Mouse (Mus musculus): ENCODE data around the gene Cyth4. TPM values are rescaled to one million over a fixed set of nuclear protein-coding genes. Genes with fewer than 3 reads are reported as not detected.
A peak's percentile ranks its signal among the peaks of the same experiment; 100 is the strongest.

Gene Cyth4
- polyA plus RNA-seq, 1 experiment: 105 TPM

- WGBS: 43% methylated on average over 10 of the region's 10 CpGs
- no peak overlapping the region for H3K4me3 ChIP-seq (replicated peaks; ENCODE audit: control insufficient read depth, low read depth, low read length)
- no peak overlapping the region for H3K27ac ChIP-seq (ENCODE audit: control insufficient read depth, insufficient read depth, low read depth, low read length, poor library complexity)
- no peaks in the 10 kb centered on the region for H3K4me1 ChIP-seq (ENCODE audit: control insufficient read depth, insufficient read depth, low read length)
- TF ChIP-seq POLR2A (IDR thresholded peaks at IDR 0.05; ENCODE audit: borderline replicate concordance, control insufficient read depth, low read depth, low read length) (no peak), CTCF (IDR thresholded peaks at IDR 0.05; ENCODE audit: control insufficient read depth, insufficient read depth, low read length) (no peak)
These were observed 72.5 kb downstream of the Cyth4 start for GRCm38 (mm10) chr15:78669221-78669871.

GRCm38 (mm10) chr15:78670341-78670740 lies 73.5 kb downstream of the Cyth4 start:
- Histone ChIP-seq H3K4me1 (ENCODE audit: control insufficient read depth, insufficient read depth, low read length) (no peaks in the 10 kb centered on the region), H3K4me3 (replicated peaks; ENCODE audit: control insufficient read depth, low read depth, low read length) (no peak overlapping the region), H3K27ac (ENCODE audit: control insufficient read depth, insufficient read depth, low read depth, low read length, poor library complexity) (peak overlapping the region; percentile 20; the same call in 1 of the 2 replicates)
- no peak for TF ChIP-seq CTCF (IDR thresholded peaks at IDR 0.05; ENCODE audit: control insufficient read depth, insufficient read depth, low read length)
- TF ChIP-seq POLR2A (IDR thresholded peaks at IDR 0.05; ENCODE audit: borderline replicate concordance, control insufficient read depth, low read depth, low read length): no peak
- WGBS: 4% methylated on average over 5 of the region's 5 CpGs

Other genes with a start within 250 kb of the Cyth4 start
- not detected in 2 replicates for gene Tex33, start 201.1 kb upstream of the Cyth4 start, polyA plus RNA-seq (2011; ENCODE audit: insufficient read depth, insufficient read length, low replicate concordance, missing spikeins)
- 14.5 and 23.8 TPM in 2 replicates for gene Tst, start 191.1 kb upstream of the Cyth4 start, polyA plus RNA-seq (2011; ENCODE audit: insufficient read depth, insufficient read length, low replicate concordance, missing spikeins)
- gene Mpst, start 190.6 kb upstream of the Cyth4 start, polyA plus RNA-seq (2011; ENCODE audit: insufficient read depth, insufficient read length, low replicate concordance, missing spikeins): 49.5 and 50.1 TPM in 2 replicates
- 14.7 and 14.8 TPM in 2 replicates for gene Kctd17, start 168.5 kb upstream of the Cyth4 start, polyA plus RNA-seq (2011; ENCODE audit: insufficient read depth, insufficient read length, low replicate concordance, missing spikeins)
- gene Tmprss6, start 128.4 kb upstream of the Cyth4 start, polyA plus RNA-seq (2011; ENCODE audit: insufficient read depth, insufficient read length, low replicate concordance, missing spikeins): 0.47 TPM in 1 of 2 replicates, not detected in the other
- gene Il2rb, start 101.8 kb upstream of the Cyth4 start, polyA plus RNA-seq (2011; ENCODE audit: insufficient read depth, insufficient read length, low replicate concordance, missing spikeins): 3.9 and 7.6 TPM in 2 replicates
- gene C1qtnf6, start 65.6 kb upstream of the Cyth4 start, polyA plus RNA-seq (2011; ENCODE audit: insufficient read depth, insufficient read length, low replicate concordance, missing spikeins): 2.4 and 2.7 TPM in 2 replicates
- not detected in 2 replicates for gene Sstr3, start 52.4 kb upstream of the Cyth4 start, polyA plus RNA-seq (2011; ENCODE audit: insufficient read depth, insufficient read length, low replicate concordance, missing spikeins)
- gene Rac2, start 24.3 kb upstream of the Cyth4 start, polyA plus RNA-seq (2011; ENCODE audit: insufficient read depth, insufficient read length, low replicate concordance, missing spikeins): 94.5 and 156 TPM in 2 replicates
- not detected in 2 replicates for gene Elfn2, start 121.7 kb downstream of the Cyth4 start, polyA plus RNA-seq (2011; ENCODE audit: insufficient read depth, insufficient read length, low replicate concordance, missing spikeins)
- gene Mfng, start 176.4 kb downstream of the Cyth4 start, polyA plus RNA-seq (2011; ENCODE audit: insufficient read depth, insufficient read length, low replicate concordance, missing spikeins): 8.6 and 15.5 TPM in 2 replicates
- gene Card10, start 206.0 kb downstream of the Cyth4 start, polyA plus RNA-seq (2011; ENCODE audit: insufficient read depth, insufficient read length, low replicate concordance, missing spikeins): 11.3 and 20.8 TPM in 2 replicates
- gene Cdc42ep1, start 245.6 kb downstream of the Cyth4 start, polyA plus RNA-seq (2011; ENCODE audit: insufficient read depth, insufficient read length, low replicate concordance, missing spikeins): 6.6 and 9.4 TPM in 2 replicates